Mouse (Mus musculus) liver, embryonic 13.5 days (tissue): ENCODE results near the gene Dennd2a. TPM values are rescaled to one million over a fixed set of nuclear protein-coding genes. Genes with fewer than 3 reads are reported as not detected.

Experiments
- ATAC-seq: fragments of 200-750 bp; cut with Nextera tagmentation; 2 replicates; pipeline ENCODE4 v1.8.0; 2017; ENCODE audit warnings: low read depth, mild to moderate bottlenecking, moderate number of reproducible peaks, moderate library complexity
- DNase-seq: peaks from one replicate; pipeline ENCODE4 v3.0.0; 2022
- H3K27ac ChIP-seq: fragments of 300-500 bp; sonication (generic); 2 replicates; pipeline ENCODE4 v1.5.1; 2015; ENCODE audit warnings: moderate library complexity, mild to moderate bottlenecking, inconsistent platforms
- H3K27me3 ChIP-seq: fragments of 300-500 bp; sonication (generic); 2 replicates; pipeline ENCODE4 v1.6.1; 2015; ENCODE audit warnings: mild to moderate bottlenecking, inconsistent platforms
- H3K36me3 ChIP-seq: fragments of 300-500 bp; sonication (generic); 2 replicates; pipeline ENCODE4 v1.6.1; 2015; ENCODE audit warnings: mild to moderate bottlenecking, inconsistent platforms
- H3K4me1 ChIP-seq: fragments of 300-500 bp; sonication (generic); replicated peaks from 2 replicates; pipeline ENCODE4 v1.6.1; 2015; ENCODE audit warnings: inconsistent platforms
- H3K4me2 ChIP-seq: fragments of 300-500 bp; sonication (generic); 2 replicates; pipeline ENCODE4 v1.6.1; 2015; ENCODE audit warnings: inconsistent platforms, mild to moderate bottlenecking, moderate library complexity
- H3K4me3 ChIP-seq: fragments of 300-500 bp; sonication (generic); replicated peaks from 2 replicates; pipeline ENCODE4 v1.5.1; 2015; ENCODE audit warnings: mild to moderate bottlenecking, inconsistent platforms
- H3K9ac ChIP-seq: fragments of 300-500 bp; sonication (generic); 2 replicates; pipeline ENCODE4 v1.6.1; 2015; ENCODE audit warnings: mild to moderate bottlenecking, inconsistent platforms
- H3K9me3 ChIP-seq: fragments of 300-500 bp; sonication (generic); replicated peaks from 2 replicates; pipeline ENCODE4 v1.6.1; 2016; ENCODE audit warnings: inconsistent platforms
- WGBS: fragments of 180-500 bp; shearing (Covaris S2); methylation state at CpG from one replicate; pipeline ENCODE4 v1.1.7; 2015; ENCODE audit not compliant: insufficient replicate concordance; 5-methylcytosine and 5-hydroxymethylcytosine counted together
- polyA plus RNA-seq: library from polyadenylated mRNA; unstranded; fragments of >200 nt; fragmentation: Nextera tagmentation; extraction: Ambion mirVana; gene quantifications from 2 replicates; pipeline ENCODE4 v1.2.1, GENCODE M21; 2015

The Dennd2a gene
- polyA plus RNA-seq, 1 experiment from 2014 or later, result 2.1 TPM

GRCm38 (mm10) chr6:39580558-39580957 lies 22.9 kb upstream of the Dennd2a start:
- Histone ChIP-seq H3K36me3 (peaks cover 36% of the 10 kb centered on the region), H3K9ac (peak overlapping the region; percentile 59; the same call in 1 of the 2 replicates), H3K9me3 (no peaks in the 10 kb centered on the region), H3K4me2 (no peak overlapping the region; the same call in 1 of the 2 replicates), H3K27me3 (no peaks in the 10 kb centered on the region), H3K27ac (peak overlapping the region; percentile 80), H3K4me1 (peaks cover 37% of the 10 kb centered on the region), H3K4me3 (no peak overlapping the region)
- WGBS, result 65% methylated on average over 2 of the region's 2 CpGs
- DNase-seq, result no peak
- ATAC-seq, result peak; percentile 18; the same call in 1 of the 2 replicates

- H3K4me1 ChIP-seq, result peaks cover 39% of the 10 kb centered on the region
- H3K4me3 ChIP-seq, result no peak overlapping the region
- ATAC-seq (no peak), DNase-seq (no peak)
- no peak overlapping the region for H3K4me2 ChIP-seq
- no peak overlapping the region for H3K27ac ChIP-seq
- H3K36me3 ChIP-seq, result peaks cover 32% of the 10 kb centered on the region
- H3K27me3 ChIP-seq, result no peaks in the 10 kb centered on the region
- H3K9me3 ChIP-seq, result no peaks in the 10 kb centered on the region
- H3K9ac ChIP-seq, result no peak overlapping the region
- WGBS, result 88% methylated on average over 7 of the region's 7 CpGs
These were observed 21.9 kb upstream of the Dennd2a start for GRCm38 (mm10) chr6:39579552-39579951.

- H3K9me3 ChIP-seq, result no peaks in the 10 kb centered on the region
- H3K4me3 ChIP-seq, result peak overlapping the region; percentile 84
- peaks cover 3% of the 10 kb centered on the region; the same call in 1 of the 2 replicates for H3K27me3 ChIP-seq
- ATAC-seq (no peak), DNase-seq (no peak)
- H3K4me2 ChIP-seq, result peak overlapping the region; percentile 94
- 64% methylated on average over 7 of the region's 7 CpGs for WGBS
- H3K4me1 ChIP-seq, result peaks cover 28% of the 10 kb centered on the region
- peak overlapping the region; percentile 85; the same call in 1 of the 2 replicates for H3K9ac ChIP-seq
- H3K36me3 ChIP-seq, result peaks cover 18% of the 10 kb centered on the region; the same call in 1 of the 2 replicates
- H3K27ac ChIP-seq, result no peak overlapping the region
These were observed 17.3 kb upstream of the Dennd2a start for GRCm38 (mm10) chr6:39574951-39575350.

GRCm38 (mm10) chr6:39574555-39574869 lies 16.8 kb upstream of the Dennd2a start:
- ATAC-seq (no peak), DNase-seq (no peak)
- H3K9me3 ChIP-seq, result no peaks in the 10 kb centered on the region
- H3K9ac ChIP-seq, result peak overlapping the region; percentile 85
- peak overlapping the region; percentile 84 for H3K4me3 ChIP-seq
- H3K27me3 ChIP-seq, result peaks cover 3% of the 10 kb centered on the region; the same call in 1 of the 2 replicates
- H3K36me3 ChIP-seq, result peaks cover 14% of the 10 kb centered on the region; the same call in 1 of the 2 replicates
- WGBS, result 33% methylated on average over 10 of the region's 10 CpGs
- peak overlapping the region; percentile 94 for H3K4me2 ChIP-seq
- peak overlapping the region; percentile 90 for H3K27ac ChIP-seq
- H3K4me1 ChIP-seq, result peaks cover 24% of the 10 kb centered on the region

GRCm38 (mm10) chr6:39573791-39574554 lies 16.3 kb upstream of the Dennd2a start, which contains the start of gene Adck2:
Gene Adck2, plus strand, starts transcription at chr6:39573873.
- Histone ChIP-seq H3K27me3 (peaks cover 3% of the 10 kb centered on the region; the same call in 1 of the 2 replicates), H3K9ac (peak within 1 kb of the TSS; percentile 85), H3K4me3 (peak within 1 kb of the TSS; percentile 84), H3K36me3 (peaks cover 9% of the 10 kb centered on the region; the same call in 1 of the 2 replicates), H3K4me1 (peaks cover 19% of the 10 kb centered on the region), H3K9me3 (no peaks in the 10 kb centered on the region), H3K27ac (peak within 1 kb of the TSS; percentile 90), H3K4me2 (peak within 1 kb of the TSS; percentile 94)
- DNase-seq, result peak; percentile 77
- 1% methylated on average over 49 of the region's 49 CpGs for WGBS
- peak; percentile 98 for ATAC-seq

GRCm38 (mm10) chr6:39570426-39570825 lies 12.8 kb upstream of the Dennd2a start:
- Histone ChIP-seq H3K9me3 (no peaks in the 10 kb centered on the region), H3K27me3 (peaks cover 3% of the 10 kb centered on the region; the same call in 1 of the 2 replicates), H3K4me2 (no peak overlapping the region), H3K9ac (no peak overlapping the region), H3K4me1 (peaks cover 19% of the 10 kb centered on the region), H3K4me3 (no peak overlapping the region), H3K27ac (no peak overlapping the region), H3K36me3 (no peaks in the 10 kb centered on the region)
- 67% methylated on average over 3 of the region's 3 CpGs for WGBS
- DNase-seq (no peak), ATAC-seq (no peak)

GRCm38 (mm10) chr6:39567528-39567927 lies 9.9 kb upstream of the Dennd2a start:
- Histone ChIP-seq H3K36me3 (no peaks in the 10 kb centered on the region), H3K27me3 (peaks cover 3% of the 10 kb centered on the region; the same call in 1 of the 2 replicates), H3K4me2 (no peak overlapping the region), H3K9ac (no peak overlapping the region), H3K9me3 (no peaks in the 10 kb centered on the region), H3K4me3 (no peak overlapping the region), H3K4me1 (peaks cover 5% of the 10 kb centered on the region), H3K27ac (no peak overlapping the region)
- 13% methylated on average over 5 of the region's 5 CpGs for WGBS
- ATAC-seq, result no peak
- no peak for DNase-seq

- H3K27me3 ChIP-seq, result peaks cover 26% of the 10 kb centered on the region
- peak overlapping the region; percentile 26 for H3K4me3 ChIP-seq
- H3K9ac ChIP-seq, result no peak overlapping the region; the same call in 1 of the 2 replicates
- peaks cover 16% of the 10 kb centered on the region for H3K4me1 ChIP-seq
- H3K27ac ChIP-seq, result no peak overlapping the region
- DNase-seq (peak; percentile 73), ATAC-seq (peak; percentile 73)
- H3K9me3 ChIP-seq, result no peaks in the 10 kb centered on the region
- peak overlapping the region; percentile 53 for H3K4me2 ChIP-seq
- H3K36me3 ChIP-seq, result no peaks in the 10 kb centered on the region
- 11% methylated on average over 23 of the region's 23 CpGs for WGBS
These were observed 4.7 kb upstream of the Dennd2a start for GRCm38 (mm10) chr6:39562166-39563015.

GRCm38 (mm10) chr6:39559276-39559939 lies 1.7 kb upstream of the Dennd2a start:
- ATAC-seq, result no peak
- Histone ChIP-seq H3K27ac (no peak overlapping the region), H3K4me2 (no peak overlapping the region), H3K9me3 (no peaks in the 10 kb centered on the region), H3K4me3 (no peak overlapping the region), H3K9ac (no peak overlapping the region), H3K4me1 (peaks cover 21% of the 10 kb centered on the region), H3K36me3 (no peaks in the 10 kb centered on the region), H3K27me3 (peaks cover 55% of the 10 kb centered on the region)
- no peak for DNase-seq
- WGBS, result 44% methylated on average over 6 of the region's 6 CpGs

GRCm38 (mm10) chr6:39556900-39557659 lies 587 bp downstream of the Dennd2a start:
- Histone ChIP-seq H3K27me3 (peaks cover 58% of the 10 kb centered on the region), H3K9me3 (no peaks in the 10 kb centered on the region), H3K4me3 (peak overlapping the region; percentile 60), H3K4me1 (peaks cover 12% of the 10 kb centered on the region), H3K9ac (peak overlapping the region; percentile 57), H3K4me2 (peak overlapping the region; percentile 64), H3K36me3 (no peaks in the 10 kb centered on the region), H3K27ac (peak overlapping the region; percentile 51)
- DNase-seq, result no peak
- WGBS, result 1% methylated on average over 49 of the region's 54 CpGs
- ATAC-seq, result 0 out of 2 replicates have a peak, but pooled peaks have one; percentile 19
